Mouse (Mus musculus) spleen, adult 2 months (tissue): Measurements from ENCODE around the gene Ninl.

ENCODE experiments used
- CTCF ChIP-seq: fragments of 200-500 bp; IDR thresholded peaks from 2 replicates; pipeline ENCODE4 v1.5.1; 2011; ENCODE audit warnings: mild to moderate bottlenecking, inconsistent platforms; ENCODE audit not compliant: insufficient read depth, insufficient read length, insufficient replicate concordance; ENCODE audit errors: extremely low read depth
- POLR2A ChIP-seq: fragments of 200-500 bp; IDR thresholded peaks from 2 replicates; pipeline ENCODE4 v1.6.1; 2011; ENCODE audit warnings: low read depth, low read length, inconsistent platforms

- TF ChIP-seq CTCF: no peak
- no peak for TF ChIP-seq POLR2A
Measured at GRCm38 (mm10) chr2:151037292-151037691, 1.9 kb downstream of the Ninl start.
